Mouse (Mus musculus) cerebellum, adult 9-11 months (tissue): ENCODE results near the gene Spata25.

Experiments
- DNase-seq: peaks from one replicate; pipeline ENCODE4 v3.0.0; 2022

Spata25 gene

GRCm38 (mm10) chr2:164804533-164805331, 23.6 kb downstream of the Spata25 start, which contains the start of the genes Acot8 and Zswim3:
Gene Acot8 (minus strand): TSS chr2:164804882.
Gene Zswim3 (plus strand): TSS chr2:164805098.
- peak; percentile 98 for DNase-seq

DNA sequence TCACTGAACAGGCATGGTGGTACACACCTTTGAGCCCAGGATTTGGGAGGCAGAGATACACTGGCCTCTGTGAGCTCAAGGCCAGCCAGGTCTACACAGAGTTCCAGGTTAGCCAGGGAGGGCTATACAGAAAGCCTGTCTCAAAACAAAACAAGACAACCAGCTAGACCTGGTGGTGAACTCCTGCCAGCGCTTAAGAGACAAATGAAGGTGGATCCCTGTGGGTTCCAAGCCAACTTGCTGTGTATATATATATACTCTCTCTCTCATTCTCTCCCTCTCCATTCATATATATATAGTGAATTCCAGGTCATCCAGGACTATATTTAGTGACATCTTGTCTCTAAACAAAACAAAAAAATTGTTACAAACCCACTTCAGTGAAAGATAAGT, 24.4 kb downstream of the Spata25 start:
- DNase-seq: no peak

GRCm38 (mm10) chr2:164803201-164803920, 25.0 kb downstream of the Spata25 start:
- DNase-seq: no peak

- no peak for DNase-seq
Observed at GRCm38 (mm10) chr2:164800252-164801004, 27.9 kb downstream of the Spata25 start.

GRCm38 (mm10) chr2:164798554-164798953, 29.8 kb downstream of the Spata25 start:
- peak; percentile 10 for DNase-seq

GRCm38 (mm10) chr2:164795868-164796267, 32.5 kb downstream of the Spata25 start:
- peak; percentile 22 for DNase-seq

DNA sequence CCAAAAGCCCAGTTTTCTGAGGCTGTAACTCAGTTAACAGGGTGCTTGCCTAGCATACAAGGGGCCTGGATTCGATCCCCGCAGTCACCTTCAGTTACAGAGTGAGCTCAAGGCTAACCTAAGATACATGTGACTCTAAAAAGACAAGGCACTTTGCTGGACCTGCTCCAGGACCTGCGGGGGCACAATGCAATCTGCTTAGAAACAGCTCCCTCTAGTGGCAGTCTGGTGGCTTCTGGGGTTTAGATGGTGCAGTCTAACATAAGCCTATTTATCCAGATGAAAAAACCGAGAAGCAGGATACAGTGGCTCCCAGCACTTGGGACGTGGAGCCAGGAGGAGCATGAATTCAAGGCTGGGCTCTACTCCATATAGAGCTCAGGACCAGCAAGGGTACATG, 34.0 kb downstream of the Spata25 start:
- peak; percentile 85 for DNase-seq

- DNase-seq: no peak
Observed at GRCm38 (mm10) chr2:164793772-164794171, 34.6 kb downstream of the Spata25 start.

- DNase-seq: peak; percentile 82
Observed at GRCm38 (mm10) chr2:164793236-164793635, 35.1 kb downstream of the Spata25 start.

DNA sequence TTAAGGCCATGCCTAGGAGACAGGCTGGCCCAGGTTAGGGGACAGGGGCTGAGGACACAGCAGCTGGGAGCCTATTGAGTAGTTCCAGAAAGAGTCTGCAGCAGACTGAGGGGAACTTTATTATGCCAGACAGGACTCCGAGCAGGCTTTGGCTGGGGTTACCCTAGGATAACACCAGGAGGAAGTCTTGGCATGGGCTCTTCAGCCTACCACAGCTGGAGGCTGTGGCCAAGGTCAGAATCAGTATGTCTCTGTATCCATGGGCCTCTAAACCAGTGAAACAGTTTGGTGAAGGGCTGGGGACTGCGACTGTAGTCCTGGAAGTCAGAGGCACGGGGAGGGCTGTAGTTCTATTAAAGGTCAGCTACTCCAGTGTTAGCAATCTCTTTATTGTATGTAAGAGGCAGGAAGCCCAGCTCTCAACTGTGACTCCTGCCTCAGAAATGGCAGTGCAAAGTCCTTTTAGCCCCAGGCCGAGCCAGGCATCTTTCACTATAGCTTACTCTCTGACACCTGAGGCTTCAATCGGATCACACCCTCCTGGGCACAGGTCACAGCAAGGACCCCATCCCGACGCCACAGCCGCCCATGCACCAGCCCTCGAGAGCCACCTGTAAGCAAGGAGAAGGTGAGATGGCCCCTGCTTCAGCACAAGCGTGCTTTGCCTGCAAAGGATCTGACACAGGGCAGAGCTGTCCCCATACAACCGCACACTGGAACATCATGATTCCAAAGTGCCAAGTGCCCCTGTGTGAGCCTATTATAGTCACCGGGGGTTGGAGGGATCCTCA, 35.7 kb downstream of the Spata25 start:
- no peak for DNase-seq

DNA sequence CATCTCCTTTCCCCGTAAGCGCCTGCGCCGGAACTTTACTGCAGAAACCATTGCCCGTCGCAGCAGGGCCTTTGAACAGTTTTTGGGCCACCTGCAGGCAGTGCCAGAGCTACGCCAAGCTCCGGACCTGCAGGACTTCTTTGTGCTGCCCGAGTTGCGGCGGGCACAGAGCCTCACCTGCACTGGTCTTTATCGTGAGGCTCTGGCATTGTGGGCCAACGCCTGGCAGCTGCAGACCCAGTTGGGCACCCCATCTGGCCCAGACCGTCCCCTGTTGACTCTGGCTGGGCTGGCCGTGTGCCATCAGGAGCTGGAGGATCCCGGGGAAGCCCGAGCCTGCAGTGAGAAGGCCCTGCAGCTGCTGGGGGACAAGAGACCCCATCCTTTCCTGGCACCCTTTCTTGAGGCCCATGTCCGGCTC, 36.5 kb downstream of the Spata25 start:
- DNase-seq: peak; percentile 71

GRCm38 (mm10) chr2:164790451-164790850, 37.9 kb downstream of the Spata25 start:
- DNase-seq: no peak

DNA sequence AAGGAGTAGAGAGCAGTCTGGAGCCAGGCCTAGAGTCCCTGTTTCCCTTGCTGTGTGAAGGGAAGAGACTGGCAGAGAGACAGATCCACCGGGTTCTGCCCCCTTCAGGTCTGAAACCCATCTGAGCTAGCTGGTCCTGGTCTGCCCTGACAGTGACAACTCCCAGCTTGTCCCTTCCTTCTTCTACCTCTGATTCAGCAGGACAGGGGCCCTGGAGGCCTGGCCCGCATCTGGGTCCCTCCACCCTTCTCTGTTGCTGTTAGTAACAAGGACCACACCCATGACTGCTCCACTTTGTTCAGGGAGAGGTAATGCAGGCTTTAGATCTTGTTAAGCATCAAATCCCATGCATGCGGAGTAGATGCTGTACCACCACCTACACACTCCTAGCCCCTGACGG, 39.9 kb downstream of the Spata25 start:
- no peak for DNase-seq

GRCm38 (mm10) chr2:164787779-164788178, 40.6 kb downstream of the Spata25 start:
- DNase-seq: no peak

DNA sequence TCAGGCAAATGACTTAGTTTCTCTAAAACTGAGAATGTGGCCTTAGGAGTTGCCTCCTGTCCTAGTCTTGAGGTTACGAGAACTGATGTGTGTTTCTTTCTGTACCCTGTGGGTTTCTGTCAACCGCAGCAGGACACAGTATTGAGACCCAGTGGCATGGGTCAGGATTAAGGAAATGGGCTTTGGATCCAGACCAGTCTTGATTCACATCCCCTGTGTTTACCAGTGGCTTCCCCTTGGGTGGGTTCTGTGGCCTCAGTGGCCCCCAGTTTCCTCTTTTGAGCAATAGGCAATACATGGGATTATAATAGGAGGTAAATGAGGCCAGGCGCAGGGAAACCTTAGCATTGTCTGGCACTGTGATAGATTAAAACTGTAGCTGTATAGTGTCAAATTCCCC, 41.3 kb downstream of the Spata25 start:
- DNase-seq: peak; percentile 43

DNA sequence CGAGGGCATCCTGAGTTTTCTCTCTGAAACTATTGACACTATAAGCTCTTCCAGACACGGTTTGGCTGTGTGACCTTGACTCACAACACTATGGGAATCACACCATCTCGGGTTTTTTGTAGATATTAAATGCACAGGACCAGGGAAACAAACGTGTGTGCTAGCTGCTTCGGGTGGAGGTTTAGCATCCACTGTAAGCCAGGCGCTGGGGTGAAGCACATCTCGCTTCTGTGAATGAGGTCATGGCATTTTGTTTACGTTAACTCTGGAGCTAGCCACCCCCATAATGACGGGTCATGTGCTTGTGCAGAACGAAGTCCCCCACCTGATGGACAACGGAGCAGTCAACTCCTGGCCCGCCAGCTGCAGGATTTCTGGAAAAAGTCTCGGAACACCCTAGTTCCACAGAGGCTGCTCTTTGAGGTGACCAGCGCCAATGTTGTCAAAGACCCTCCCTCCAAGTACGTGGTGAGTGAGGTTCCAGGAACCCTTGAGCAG, 41.9 kb downstream of the Spata25 start:
- DNase-seq: peak; percentile 68

DNA sequence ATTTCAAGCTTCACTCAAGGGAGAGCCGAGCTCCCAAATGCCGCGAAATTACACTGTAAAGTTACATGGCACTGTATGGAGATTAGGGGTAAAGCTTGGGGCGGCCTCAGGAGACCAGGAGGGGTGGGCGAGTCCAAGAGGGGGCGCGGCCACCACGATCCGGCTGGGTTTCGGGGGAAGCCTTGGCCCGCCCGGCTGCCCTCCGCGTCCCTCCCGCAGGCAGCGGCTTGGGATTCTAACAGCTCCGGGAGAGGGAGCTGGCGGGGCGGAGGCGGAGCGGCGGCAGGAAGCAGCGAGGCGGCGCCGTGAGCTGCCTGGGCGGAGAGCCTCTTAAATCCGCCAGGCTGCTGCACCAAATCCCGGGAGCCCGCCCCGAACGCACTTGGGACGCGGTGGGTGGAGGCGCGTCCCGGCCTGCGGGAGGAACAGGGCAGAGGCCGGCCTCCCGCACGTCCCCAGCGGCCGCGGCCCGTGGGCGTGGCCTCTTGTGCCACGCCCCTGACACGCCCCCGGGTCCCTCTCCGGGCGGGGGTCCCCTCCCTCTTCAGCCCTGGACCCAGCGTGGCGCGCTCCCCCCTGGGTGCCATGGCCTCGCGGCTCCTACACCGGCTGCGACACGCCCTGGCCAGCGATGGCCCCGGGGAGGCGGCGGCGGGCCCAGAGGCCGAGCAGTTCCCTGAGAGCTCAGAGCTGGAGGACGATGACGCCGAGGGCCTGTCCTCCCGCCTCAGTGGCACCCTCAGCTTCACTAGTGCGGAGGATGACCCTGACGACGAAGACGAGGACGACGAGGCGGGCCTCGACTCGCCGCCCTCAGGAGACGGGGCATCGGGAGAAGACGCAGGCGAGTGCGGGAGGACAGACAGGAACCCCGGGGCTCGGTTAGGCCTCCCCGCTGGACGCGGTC, 42.6 kb downstream of the Spata25 start, which contains the start of gene Snx21:
Snx21 (plus strand) TSS at position 343 of the 907 bp plus-strand sequence.
- DNase-seq: peak; percentile 95

DNA sequence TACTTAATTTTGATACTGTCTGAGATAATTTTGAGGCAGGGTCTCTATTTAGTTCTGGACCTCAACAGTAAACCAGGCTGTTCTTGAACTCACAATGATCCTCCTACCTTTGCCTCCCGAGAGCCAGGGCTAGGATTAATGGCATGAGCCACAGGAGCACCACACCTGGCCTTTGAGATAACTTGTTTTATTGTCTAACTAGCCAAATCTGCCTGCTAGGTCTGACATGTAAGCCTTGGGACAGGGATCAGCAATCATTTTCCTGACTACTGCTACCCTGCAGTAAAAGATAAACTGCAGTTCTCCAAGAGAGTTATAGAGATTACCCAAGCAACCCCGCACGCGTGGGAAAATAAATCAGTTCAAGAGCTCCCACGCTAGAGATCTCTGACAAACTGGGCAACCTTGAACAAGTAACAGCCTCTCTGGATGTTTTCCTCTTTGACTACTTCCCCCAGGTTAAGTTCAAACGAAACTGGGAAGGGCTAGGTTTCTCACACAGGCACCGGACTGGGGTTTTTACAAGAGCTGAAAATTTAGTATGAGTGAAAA, 43.4 kb downstream of the Spata25 start:
- peak; percentile 40 for DNase-seq

DNA sequence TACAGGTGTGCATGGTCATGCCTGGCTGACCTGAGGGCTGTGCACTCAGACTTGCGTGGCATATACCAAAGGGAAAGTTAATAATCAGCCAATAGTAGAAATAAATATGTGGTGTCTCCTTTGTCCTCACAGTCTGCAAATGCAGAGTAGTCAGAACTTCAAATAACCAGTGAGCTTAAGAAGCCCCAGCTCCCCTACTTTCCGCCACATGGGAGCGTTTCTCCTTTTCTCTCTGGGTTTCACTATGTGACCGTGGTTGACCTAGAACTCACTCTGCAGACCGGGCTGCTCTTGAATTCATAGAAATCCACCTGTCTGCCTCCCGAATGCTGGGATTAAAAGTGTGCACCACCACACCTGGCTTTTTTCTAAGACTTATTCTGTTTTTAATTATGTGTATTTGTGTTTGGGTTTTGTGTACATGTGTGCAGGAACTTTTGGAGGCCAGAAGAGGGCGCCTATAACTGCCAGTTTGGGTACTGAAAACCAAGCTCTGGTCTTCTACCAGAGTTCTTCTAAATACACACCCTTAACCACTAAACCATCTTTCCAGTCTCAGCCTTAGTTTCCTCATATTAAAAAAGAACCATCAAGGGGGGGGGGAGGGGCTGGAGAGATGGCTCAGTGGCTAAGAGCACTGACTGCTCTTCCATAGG, 44.3 kb downstream of the Spata25 start:
- no peak for DNase-seq

GRCm38 (mm10) chr2:164781876-164782275, 46.5 kb downstream of the Spata25 start:
- DNase-seq: no peak
